Mouse (Mus musculus) gastrocnemius, adult 8-10 months (tissue): ENCODE data around the gene Ermap. TPM values are rescaled to one million over a fixed set of nuclear protein-coding genes. Genes with fewer than 3 reads are reported as not detected.
A peak's percentile ranks its signal among the peaks of the same experiment; 100 is the strongest.

Source experiments
- DNase-seq, 2 experiments: peaks; one replicate each; pipeline ENCODE4 v3.0.0; 2022; ENCODE audit warnings: low spot score in 2 of 2
- total RNA-seq, 4 experiments: library from RNA; stranded (reverse); gene quantifications; 2 replicates each; pipeline ENCODE4 v1.2.4; 2022

Gene Ermap
- not detected for total RNA-seq

DNA sequence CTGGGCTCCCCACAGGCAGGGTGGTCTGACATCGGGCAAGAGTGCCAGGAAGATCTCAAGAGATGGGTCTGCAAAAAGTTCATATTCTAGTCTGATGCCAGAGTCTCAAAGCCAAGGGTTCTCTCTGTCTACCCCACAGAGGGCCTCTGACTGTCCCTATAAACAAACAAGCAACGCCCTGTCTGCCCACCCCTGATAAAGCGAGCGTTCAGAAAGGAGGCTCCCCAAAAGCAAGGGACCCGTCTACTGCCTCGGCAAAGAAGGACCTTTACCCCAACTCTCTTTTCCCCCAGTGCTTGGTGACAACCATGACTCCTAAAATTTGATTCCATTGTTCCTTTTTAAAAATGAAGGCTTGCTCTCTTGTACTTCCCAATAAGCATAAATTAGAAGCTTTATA is at the start of gene Ermap:
Gene Ermap, minus strand, starts transcription at position 148 of the 400 bp plus-strand sequence.
- no peak for DNase-seq

DNA sequence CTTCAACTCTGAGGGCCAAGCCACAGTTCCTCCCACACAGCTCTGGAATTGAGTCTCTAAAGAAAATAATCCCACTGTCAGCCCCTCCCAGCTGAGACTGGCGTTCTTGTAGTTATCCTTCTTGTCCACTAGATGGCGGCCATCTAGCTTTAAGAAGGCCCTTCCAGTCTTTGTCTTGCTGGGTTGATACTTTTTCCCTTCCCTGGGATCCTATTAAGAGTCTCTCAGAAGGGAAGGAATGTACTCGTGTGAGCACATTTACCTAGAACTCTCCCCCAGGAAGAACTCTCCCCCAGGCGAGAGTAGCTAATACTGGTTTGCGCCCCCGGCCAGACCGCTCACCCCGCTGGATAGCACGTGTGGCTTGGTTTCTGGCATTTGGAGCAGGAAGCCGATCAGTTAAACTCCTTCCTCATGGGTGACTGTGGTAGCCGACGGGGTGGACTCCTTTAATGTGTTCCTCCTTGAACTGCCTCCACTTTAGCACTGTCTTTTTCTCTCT is 49.4 kb upstream of the Ermap start:
- DNase-seq: no peak

DNA sequence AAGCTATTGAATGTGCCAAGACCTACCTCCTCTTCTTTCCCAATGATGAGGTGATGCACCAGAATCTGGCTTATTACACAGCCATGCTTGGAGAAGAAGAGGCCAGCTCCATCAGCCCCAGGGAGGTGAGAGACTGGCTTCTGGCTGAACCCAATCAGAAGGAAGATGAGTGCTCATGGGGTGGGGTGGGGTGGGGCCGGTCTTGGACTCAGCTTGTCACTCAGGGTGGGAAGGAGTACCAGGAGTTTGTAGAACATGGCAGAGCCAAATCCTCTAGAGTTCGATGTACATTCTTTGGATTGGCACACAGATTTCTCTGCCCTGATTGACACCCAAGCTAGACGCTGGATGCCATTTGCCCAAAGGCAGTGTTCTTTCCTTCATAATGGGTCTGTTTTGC is 48.9 kb upstream of the Ermap start:
- DNase-seq: no peak

DNA sequence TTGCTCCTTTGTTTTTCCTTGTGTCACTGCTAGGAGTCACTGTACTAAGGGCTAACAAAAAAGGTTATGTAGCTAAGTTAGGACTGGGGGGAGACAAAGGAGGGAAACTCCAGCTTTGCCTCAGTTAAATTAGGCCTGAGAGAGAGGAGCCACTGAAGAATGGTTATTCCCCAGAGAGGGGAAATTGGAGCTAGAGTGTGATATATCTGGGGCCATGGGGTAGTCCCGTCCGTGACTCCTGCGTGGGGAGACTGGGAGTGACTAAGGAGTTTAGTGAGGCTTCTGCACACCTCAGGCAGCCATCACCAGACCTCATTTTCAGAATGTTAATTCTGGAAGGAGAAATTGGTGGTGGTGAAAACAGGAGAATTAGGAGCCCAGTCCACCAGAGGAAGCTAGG is 44.5 kb upstream of the Ermap start:
- no peak for DNase-seq

DNA sequence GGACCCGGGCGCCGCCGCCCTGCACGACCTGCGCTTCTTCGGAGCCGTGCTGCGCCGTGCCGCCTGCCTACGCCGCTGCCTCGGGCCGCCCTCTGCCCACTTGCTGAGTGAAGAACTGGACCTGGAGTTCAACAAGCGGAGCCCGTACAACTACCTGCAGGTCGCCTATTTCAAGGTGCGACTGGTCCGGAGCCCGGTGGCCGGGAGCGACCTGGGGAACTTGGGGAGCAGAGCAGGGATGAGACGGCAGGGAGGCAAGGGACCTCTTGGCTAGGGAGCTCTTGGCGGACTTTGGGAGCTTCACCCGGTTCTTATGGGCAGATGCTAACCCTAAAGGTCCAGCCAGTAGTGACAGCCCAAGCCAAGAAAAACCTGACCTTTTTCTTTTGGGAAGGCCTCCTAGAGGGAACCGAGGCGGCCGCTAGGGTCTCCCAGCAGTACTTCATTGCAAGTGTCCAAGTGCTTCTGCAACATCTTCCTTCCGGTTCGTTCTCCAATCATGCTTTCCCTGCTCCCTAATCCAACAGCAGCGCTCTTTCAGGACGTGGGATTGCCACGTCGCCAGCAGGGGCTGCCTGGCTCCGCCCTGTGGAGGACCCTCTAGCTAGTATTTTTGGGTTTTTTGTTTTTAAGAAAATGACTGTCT is 43.6 kb upstream of the Ermap start:
- peak in 1 of 2 experiments; percentile 12 for DNase-seq

DNA sequence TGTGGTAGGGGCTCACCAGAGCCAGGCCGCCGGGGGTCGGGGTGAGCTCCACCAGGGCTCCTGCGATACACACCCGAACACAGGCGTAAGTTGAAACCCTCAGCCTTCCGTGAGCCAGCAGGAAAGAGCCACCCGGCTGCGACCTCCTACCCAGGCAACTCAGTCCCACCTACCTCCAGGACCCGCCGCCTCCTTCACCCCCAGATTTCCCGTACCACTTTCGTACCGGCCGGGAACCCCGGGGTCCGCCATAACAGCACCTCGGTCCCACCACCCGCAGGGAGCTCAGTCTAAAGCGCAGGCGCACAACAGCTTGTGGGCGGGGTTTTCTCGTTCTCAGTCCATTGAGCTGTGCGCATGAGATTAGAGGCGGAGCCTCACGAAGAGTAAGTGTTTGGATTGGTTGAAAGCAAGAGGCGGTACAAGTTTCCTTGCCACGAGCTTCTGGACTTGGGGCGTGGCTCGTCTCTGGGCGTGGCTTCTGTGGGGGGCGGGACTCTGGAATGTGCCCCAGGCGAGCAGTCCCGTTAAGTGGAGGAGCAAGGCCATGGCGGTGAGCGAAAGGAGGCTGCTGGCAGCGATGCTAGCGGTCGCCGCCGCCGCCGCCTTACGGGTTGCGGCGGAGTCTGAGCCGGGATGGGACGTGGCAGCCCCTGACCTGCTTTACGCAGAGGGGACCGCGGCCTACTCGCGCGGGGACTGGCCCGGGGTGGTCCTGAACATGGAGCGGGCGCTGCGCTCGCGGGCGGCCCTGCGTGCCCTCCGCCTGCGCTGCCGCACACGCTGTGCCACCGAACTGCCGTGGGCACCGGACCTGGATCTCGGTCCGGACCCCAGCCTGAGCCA is 42.8 kb upstream of the Ermap start, which contains the start of the genes AU022252 and P3h1:
Gene AU022252, minus strand, starts transcription at position 303 of the 846 bp plus-strand sequence.
Gene P3h1, plus strand, starts transcription at position 506 of the 846 bp plus-strand sequence.
- DNase-seq: peak; percentile 97 to 98

DNA sequence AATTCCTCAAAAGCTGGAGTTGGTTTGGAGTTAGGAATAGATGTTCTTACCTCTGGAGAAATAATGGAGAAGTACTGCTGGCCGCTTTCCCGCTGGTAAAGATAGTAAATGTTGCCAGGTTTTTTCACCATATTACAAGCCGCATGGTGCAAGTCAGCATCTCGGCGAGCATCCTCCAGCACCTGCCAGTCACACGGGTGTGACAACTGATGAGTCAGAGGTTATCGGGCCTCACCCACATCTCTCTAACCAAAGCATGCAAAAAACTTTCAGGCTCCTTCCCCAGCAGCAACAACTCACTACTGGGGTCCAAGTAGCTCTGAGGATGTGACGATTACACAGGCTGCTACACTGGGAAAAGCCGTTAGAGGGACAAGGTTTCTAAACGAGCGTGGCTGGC is 36.9 kb upstream of the Ermap start:
- DNase-seq: no peak

DNA sequence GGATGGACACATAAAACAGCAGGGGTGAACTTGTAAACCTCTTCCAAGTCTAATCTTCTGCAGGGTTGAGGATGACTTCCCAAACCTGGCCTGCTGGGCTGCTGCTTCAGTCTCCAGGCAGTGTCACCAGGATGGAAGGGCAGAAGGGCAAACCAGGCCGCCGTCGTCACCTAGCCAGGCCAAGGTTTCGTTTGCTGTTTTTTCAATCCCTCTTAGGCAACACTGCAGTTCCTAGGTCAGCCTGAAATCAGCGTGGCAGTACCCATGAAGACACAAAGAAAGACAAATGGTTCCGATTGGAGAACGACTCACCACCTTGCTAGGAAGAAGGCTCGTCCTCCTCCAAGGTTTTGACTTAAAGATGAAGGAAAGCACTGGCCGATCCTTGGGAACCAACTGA is 35.9 kb upstream of the Ermap start:
- no peak for DNase-seq

DNA sequence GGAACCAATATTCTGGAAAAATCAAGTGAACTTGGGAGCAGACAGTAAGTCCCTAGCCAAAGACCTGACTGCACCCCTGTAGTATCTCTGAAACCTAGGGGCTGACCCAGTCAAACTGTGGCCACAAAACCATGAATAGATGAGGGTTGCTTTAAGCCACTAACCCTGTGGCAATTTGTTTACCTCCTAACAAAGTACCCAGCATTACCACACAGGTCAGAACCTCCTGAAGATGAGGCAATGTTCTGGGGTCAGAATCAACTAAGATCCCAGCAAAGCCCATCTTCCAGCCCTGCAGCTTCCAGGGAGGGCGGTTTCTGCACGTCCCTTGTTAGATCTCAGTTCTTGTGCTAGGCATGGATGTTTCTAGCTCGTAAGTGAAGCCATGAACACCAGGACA is 34.7 kb upstream of the Ermap start:
- DNase-seq: no peak

DNA sequence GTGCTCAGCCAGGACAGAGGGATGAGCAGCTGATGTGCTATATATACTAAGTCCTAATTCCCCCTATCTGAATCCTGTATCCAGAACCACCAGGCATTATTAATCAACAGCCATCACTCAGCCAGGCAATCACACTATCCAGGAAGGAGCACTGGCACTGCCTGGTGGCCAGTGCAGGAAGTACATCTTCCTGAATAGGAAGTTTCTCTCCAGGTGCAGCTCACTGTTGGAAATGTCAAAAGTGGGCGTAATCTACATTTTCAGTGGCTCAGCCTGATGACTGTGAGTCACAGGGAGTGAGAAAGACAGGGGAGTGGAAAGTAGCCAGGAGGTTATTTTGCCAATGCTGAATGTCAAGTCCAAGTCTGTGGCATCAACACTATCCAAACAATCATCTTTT is 33.9 kb upstream of the Ermap start:
- no peak for DNase-seq

DNA sequence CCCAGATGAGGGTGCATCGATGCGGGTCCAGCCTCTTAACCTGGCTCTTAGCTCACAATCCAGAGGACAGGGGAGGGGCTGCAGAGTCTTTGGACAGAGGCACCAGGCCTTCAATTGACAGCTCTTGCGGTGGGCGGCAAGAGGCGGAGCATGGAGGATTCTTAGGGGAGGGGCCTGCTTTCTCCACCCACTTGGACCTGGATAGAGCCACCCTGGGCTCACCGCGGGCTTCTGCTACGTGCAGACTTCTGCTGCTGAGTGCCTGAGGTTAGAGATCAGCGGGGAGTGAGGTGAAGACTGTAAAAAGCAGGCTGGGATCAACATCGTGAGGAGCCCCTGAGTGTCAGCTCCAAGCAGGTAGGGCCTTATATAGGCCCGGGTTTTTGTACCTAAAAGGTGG is 28.4 kb upstream of the Ermap start, which contains the start of gene Tmem269:
Gene Tmem269, minus strand, starts transcription at position 49 of the 400 bp plus-strand sequence.
- no peak for DNase-seq

DNA sequence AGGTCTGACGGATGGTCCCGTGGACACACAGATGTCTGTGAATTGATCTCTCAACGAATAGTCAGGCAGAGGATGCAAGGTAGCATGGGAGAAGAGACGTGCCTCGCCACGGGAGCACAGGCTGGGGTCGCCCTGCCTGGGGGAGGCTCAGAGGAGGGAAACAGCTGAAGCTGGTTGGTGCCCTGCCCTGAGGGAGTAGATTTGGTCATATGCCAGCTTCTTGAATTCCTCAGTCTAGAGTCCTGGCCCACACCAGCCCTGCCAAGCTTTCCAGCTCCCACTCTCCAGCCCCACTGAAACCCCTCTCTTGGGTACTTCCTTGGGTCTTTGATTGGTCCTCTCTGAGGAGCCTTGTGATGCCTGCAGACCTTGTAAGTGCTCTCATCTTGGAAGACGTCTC is 26.9 kb upstream of the Ermap start:
- no peak for DNase-seq

DNA sequence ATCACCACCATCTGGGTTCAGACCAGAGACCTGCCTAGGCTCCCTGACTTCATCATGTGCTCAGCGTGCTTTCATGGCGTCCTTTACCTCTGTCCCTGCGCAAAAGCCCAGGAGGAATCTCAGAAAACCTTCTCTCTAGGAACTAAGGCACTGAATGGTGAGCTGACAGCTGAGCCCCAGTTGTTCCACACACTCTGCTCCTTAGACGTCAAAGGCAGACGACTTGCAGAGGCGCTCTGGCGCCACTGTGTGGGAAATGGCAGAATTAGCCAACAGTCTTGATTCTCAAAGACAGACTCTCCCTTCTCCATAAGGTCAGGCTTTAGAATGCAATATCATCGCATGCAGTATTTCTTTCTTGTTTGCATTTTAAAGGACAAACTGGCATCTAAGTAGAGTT is 14.9 kb upstream of the Ermap start:
- DNase-seq: no peak

DNA sequence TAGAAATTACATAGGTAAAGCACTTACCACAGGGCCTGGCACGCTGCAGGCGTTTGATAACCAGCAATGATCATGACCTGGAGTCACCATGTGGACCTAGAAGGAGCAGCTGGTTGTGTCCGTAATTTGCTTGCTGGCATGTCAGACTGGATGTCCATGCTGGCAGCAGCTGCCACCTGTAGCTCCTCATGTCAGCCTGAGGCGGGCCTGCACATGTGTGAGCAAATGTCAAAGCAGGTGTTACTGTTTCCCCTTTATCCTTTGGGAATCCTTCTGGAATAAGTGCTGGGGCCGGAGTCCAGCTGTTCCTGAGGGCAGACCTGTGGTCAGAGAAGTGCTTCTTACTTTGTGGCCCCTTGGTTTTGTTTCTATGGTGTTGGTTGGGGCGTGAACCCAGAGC is 8.3 kb upstream of the Ermap start:
- no peak for DNase-seq

DNA sequence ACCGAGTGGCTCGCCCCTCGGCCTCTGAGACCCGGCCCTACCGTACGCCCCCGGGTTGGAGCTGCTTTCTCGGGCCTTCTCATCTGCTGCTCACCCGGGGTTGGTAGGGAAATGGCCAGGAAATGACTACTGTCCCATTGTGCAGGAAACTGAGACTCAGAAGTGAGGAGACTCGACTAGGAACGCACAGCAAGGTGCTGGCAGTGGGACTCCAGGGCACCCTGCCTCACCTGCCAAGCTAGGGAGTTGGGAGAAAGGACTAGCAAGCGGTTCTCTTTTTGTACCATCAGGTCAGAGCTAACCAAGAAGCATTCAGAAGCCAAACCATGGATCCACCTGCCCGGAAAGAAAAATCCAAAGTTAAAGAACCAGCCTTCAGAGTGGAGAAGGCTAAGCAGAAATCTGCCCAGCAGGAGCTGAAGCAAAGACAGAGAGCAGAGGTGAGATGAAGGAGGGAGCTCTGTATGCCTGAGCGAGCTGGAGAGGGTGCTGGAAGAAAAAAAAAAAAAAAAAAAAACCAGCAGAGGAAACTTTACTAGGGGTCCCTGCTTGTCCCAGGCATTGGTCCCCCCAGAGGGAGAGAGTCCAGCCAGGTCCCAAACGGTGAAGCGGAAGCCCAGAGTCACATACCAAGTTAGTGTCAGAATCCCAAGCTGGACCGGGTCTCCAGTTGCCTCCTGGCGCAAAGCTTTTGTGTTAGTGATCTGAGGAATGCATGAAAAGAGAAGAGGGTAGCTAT is 5.9 kb upstream of the Ermap start:
- DNase-seq: no peak

DNA sequence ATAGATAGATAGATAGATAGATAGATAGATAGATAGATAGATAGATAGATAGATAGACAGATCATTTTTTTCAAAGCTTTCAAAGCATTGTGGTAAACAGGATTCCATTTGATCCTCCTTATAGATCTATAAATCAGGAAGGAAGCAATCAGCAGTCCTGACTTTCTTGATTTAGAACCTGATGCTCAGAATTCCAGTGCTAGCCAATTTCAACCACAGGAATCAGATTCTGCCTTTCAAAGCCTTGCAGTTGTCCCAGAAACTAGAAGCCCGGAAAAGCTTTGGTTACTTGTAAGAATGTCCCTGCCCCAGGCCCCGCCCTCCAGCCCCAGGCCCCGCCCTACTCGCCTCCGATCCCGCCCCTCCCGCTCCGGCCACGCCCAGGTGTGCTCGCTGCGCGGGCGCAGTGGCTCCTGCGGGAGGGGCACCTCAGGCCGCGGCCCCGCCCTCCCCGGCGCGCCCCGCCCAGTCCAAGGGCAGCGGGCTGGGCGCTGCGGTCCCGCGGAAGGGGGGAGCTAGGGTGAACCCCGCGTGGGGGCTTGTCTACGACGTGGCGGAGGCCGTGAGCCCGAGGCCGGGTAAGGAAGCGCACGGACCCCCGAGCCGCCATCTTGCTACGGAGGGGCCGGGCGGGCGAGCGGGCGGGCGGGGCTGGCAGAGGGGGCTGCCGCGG is 5.2 kb upstream of the Ermap start, which contains the start of gene Svbp:
Gene Svbp, plus strand, starts transcription at position 398 of the 673 bp plus-strand sequence.
- DNase-seq: peak; percentile 65 to 78

DNA sequence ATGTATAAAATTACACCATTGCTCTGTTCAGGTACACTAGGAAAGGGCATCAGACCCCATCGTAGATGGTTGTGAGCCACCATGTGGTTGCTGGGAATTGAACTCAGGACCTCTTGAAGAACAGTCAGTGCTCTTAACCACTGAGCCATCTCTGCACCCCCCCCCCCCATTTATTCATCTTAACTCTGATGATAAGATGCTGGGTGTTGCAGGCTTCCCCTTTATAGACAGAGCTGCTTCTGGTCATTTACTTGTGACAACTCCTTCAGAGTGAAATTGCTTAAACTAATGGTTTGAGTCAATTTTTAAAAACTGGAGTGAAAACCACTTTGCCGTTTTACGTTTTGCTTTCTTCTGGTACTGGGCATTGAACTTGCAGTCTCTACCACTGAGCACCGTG is 2.9 kb upstream of the Ermap start:
- DNase-seq: no peak

DNA sequence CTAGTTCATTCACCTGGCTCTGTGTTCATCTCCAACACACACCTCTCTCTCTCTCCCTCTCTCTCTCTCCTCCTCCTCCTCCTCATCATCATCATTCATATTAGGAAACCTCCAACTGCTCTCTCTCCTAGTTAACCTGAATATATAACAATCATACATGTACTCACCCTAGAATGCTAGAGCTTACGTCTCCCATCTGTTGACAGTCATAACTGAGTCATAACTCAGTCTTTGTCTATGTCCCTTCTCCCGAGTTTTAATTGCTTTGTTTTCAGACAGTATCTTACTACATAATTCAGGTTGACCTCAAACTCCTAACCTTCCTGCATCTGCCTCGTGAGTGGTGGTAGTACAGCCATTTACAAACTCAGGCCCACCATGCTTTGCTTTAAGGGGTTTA is 1.5 kb upstream of the Ermap start:
- DNase-seq: no peak

DNA sequence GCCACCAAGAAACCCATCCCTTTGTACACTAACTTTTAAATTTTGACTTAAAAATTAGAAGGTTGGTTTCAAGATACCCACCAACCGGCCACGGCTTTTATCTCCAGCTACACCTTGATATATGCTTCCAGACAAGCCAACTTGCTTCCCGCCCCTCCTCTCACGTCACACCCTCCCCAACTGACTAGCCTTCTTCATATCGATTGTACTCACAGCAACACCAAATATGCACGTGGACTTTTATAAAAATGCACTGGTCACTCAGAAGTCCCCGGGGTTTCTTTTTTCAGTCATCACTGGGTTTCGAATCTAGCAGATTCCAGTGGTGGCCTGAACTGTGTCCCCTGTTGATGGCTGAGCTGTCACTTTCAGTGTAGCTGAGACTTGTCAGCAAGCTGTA is 807 bp upstream of the Ermap start:
- DNase-seq: no peak

DNA sequence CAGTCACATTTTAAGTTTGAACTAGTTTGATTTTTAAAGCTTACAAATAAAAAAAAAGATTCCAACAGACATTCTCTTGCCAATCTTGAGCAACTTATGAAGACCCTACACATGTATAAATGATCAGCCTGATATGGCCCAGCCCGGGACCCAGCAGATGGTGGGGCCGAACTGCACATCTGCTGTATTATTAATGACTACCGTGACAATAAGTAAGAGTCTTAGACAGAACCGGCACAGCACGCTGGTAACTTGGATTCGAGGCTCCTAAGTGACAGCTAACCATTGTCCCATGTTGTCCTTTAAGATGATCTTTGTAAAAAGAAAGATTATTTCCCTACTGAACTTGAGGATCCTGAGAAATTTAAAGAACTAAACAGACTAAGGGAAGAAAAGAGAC is 419 bp downstream of the Ermap start:
- DNase-seq: no peak
